Mouse (Mus musculus) neutrophil, adult 65 days (primary cell): ENCODE measurements around the gene Bnip2. TPM values are rescaled to one million over a fixed set of nuclear protein-coding genes. Genes with fewer than 3 reads are reported as not detected.

Experiments used
- total RNA-seq: library from RNA; stranded (reverse); gene quantifications from 2 replicates; pipeline ENCODE4 v1.2.4, GENCODE M21; 2023

The Bnip2 gene
- total RNA-seq, result 82.5 and 111 TPM in 2 replicates

DNA sequence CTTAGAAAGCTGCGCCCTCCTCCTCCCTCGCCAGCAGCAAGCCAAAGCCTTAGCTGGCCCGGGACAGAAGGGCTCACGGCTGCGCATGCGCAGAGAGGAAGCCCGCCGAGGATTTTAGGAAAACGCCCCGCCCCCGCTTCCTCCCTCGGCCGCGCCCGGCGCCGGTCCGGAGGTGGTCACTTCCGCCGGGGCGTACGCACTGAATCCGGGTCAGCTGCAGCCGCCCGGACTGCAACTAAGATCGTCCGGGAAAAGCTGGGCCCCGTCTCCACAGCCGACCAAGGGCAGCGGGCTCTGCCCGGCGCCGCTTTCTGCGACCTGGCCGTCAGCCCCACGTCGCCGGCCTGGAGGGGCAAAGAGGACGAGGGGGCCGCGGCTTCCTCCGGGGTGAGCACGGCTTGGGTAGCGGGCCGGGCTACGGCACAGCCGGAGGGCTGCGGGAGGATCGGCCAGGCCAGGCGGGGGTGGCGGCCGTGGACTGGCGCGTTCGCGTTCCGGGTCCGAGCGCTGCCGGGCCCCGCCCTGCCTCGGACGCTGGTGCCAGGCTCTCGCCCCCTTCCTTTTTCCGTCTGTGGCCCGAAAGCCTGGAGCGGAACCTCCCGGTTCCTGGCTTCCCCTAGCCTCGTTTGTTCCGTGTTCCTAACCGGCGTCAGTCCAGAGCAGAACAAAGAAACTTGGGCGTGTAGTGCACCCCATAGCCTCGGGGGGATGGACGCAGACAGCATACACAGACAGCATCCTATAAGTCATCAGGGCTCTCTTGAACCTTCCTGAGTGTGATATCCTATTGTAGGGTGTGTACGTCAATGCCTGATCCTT lies at the start of gene Bnip2:
TSS of gene Bnip2 (plus strand) at position 164 of the 819 bp plus-strand sequence.

DNA sequence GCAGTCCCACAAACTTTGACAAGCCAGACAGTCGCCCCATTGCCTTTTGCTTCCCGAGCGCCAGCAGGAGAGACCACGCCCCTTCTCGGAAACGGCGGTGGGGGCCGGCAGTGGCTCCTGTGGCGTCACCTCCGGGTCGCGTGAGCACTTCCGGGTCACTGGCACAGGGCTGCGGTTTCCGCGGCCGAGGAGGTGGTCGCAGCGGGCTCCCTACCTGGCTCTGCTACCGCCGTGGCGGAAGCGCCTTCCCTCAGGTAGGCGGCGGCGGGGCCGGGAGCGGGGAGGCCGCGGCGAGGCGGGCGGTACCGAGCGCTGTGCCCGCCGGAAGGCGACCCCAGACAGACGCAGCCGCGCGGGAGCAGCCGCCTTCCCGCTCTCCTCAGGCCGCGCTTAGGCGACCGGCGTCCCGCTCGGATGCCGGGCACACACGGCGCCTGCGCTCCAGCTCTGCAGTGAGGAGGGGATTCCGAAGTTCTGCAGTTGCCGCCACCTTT lies 23.2 kb downstream of the Bnip2 start, which contains the start of gene Gtf2a2:
TSS of gene Gtf2a2 (plus strand) at position 143 of the 494 bp plus-strand sequence.

DNA sequence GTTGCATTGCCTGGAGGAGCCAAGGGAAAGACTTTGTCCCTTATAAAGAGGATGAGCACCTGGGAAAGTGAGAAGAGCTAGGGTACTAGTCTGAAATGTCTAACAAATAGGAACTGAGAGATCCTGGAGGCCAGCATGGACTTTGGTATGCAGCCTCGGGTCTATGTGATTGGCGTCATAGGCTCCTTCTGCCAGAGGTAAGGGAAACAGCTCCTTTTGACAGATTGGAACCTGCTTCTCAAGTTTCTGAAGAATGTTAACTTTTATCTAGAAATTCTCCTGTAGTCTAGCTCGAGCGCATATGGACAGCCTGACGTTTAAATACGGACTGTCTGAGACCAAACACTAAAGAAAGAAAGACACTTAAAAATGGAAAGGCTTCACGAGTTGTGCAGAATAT lies 48.7 kb downstream of the Bnip2 start, which contains the start of gene Gcnt3:
TSS of gene Gcnt3 (minus strand) at position 101 of the 400 bp plus-strand sequence.

Other genes starting within 250 kb of the Bnip2 start
- not detected in 2 replicates for gene Foxb1, start 228.5 kb upstream of the Bnip2 start, total RNA-seq
- gene Gtf2a2, start 23.1 kb downstream of the Bnip2 start, total RNA-seq, result 52.0 and 56.0 TPM in 2 replicates
- not detected in 2 replicates for gene Gcnt3, start 48.6 kb downstream of the Bnip2 start, total RNA-seq
- not detected in 2 replicates for gene Fam81a, start 153.1 kb downstream of the Bnip2 start, total RNA-seq
- 0.92 and 1.6 TPM in 2 replicates for gene Myo1e, start 217.9 kb downstream of the Bnip2 start, total RNA-seq